Mouse (Mus musculus) heart, postnatal 0 days (tissue): ENCODE measurements around the gene Fam178b. TPM values are rescaled to one million over a fixed set of nuclear protein-coding genes. Genes with fewer than 3 reads are reported as not detected.

ENCODE experiments used
- ATAC-seq: fragments of 200-750 bp; cut with Nextera tagmentation; 2 replicates; pipeline ENCODE4 v1.8.0; 2017; ENCODE audit warnings: low read depth, moderate number of reproducible peaks, moderate library complexity; ENCODE audit not compliant: insufficient read depth
- DNase-seq: peaks from one replicate; pipeline ENCODE4 v3.0.0-alpha.2; 2016; ENCODE audit warnings: low spot score
- H3K27ac ChIP-seq: fragments of 300-500 bp; sonication (generic); 2 replicates; pipeline ENCODE4 v1.5.1; 2014; ENCODE audit warnings: low read depth, mild to moderate bottlenecking
- H3K27me3 ChIP-seq: fragments of 300-500 bp; sonication (generic); 2 replicates; pipeline ENCODE4 v1.6.1; 2014; ENCODE audit warnings: low read length, mixed read lengths; ENCODE audit not compliant: control insufficient read depth, insufficient read depth
- H3K36me3 ChIP-seq: fragments of 300-500 bp; sonication (generic); replicated peaks from 2 replicates; pipeline ENCODE4 v1.6.1; 2014; ENCODE audit warnings: low read length, mixed read lengths; ENCODE audit not compliant: control insufficient read depth, insufficient read depth
- H3K4me1 ChIP-seq: fragments of 300-500 bp; sonication (generic); 2 replicates; pipeline ENCODE4 v1.6.1; 2014; ENCODE audit warnings: antibody characterized with exemption; ENCODE audit not compliant: control insufficient read depth, insufficient read depth
- H3K4me2 ChIP-seq: fragments of 300-500 bp; sonication (generic); 2 replicates; pipeline ENCODE4 v1.6.1; 2014; ENCODE audit warnings: low read depth, mild to moderate bottlenecking, low read length, moderate library complexity
- H3K4me3 ChIP-seq: fragments of 300-500 bp; sonication (generic); 2 replicates; pipeline ENCODE4 v1.5.1; 2014; ENCODE audit warnings: low read depth, low read length
- H3K9ac ChIP-seq: fragments of 300-500 bp; sonication (generic); replicated peaks from 2 replicates; pipeline ENCODE4 v1.6.1; 2014; ENCODE audit warnings: low read depth, low read length, mixed read lengths
- H3K9me3 ChIP-seq: fragments of 300-500 bp; sonication (generic); replicated peaks from 2 replicates; pipeline ENCODE4 v1.6.1; 2016; ENCODE audit warnings: low read length; ENCODE audit not compliant: control insufficient read depth
- CTCF ChIP-seq: IDR thresholded peaks from 2 replicates; pipeline ENCODE4 v1.5.1; 2016; ENCODE audit warnings: antibody characterized with exemption, control low read depth, low read depth
- EP300 ChIP-seq: IDR thresholded peaks from 2 replicates; pipeline ENCODE4 v1.6.1; 2016; ENCODE audit warnings: antibody characterized with exemption, low read depth
- WGBS: fragments of 180-500 bp; shearing (Covaris S2); extraction: QIAGEN DNeasy Blood & Tissue Kit; methylation state at CpG from one replicate; pipeline ENCODE4 v1.1.7; 2014; 5-methylcytosine and 5-hydroxymethylcytosine counted together
- polyA plus RNA-seq: library from polyadenylated mRNA; unstranded; fragments of >200 nt; fragmentation: Nextera tagmentation; extraction: Ambion mirVana; gene quantifications from 2 replicates; pipeline ENCODE4 v1.2.1, GENCODE M21; 2015
- total RNA-seq: library from RNA; depleted of rRNA; stranded (reverse); fragments of >200 nt; gene quantifications from 2 replicates; pipeline ENCODE4 v1.2.3, GENCODE M21; 2014; ENCODE audit warnings: low replicate concordance

Fam178b gene
- total and polyA plus RNA-seq, 2 experiments from 2014 or later, result 0.81 TPM; not detected in 1

DNA sequence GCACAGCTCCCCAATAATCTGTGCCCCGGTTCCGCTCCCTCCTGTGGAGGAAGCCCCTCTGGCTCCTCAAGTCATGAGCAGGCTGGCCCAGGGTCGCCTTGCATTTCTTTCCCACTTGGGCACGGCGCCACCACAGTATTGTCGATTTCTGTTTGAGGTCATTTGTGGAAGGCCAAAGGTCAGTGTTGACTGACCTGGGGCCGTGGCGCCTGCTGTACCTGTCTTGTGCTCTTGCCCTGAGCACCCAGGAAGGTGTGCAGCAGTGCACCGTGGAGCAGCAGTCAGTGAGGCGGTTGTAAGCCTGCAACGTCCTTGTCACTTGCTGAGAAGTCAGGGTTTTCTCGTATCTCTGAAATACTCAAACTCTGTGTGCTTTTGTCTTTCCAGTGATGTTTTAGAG lies 157.2 kb downstream of the Fam178b start:
- Histone ChIP-seq H3K27ac (no peak overlapping the region), H3K4me3 (no peak overlapping the region), H3K9ac (no peak overlapping the region), H3K27me3 (no peaks in the 10 kb centered on the region), H3K9me3 (no peaks in the 10 kb centered on the region), H3K4me1 (peaks cover 13% of the 10 kb centered on the region; the same call in 1 of the 2 replicates), H3K4me2 (no peak overlapping the region), H3K36me3 (peaks cover 53% of the 10 kb centered on the region)
- no peak for ATAC-seq
- TF ChIP-seq EP300, result no peak
- TF ChIP-seq CTCF, result no peak
- 90% methylated on average over 12 of the region's 12 CpGs for WGBS
- no peak for DNase-seq

DNA sequence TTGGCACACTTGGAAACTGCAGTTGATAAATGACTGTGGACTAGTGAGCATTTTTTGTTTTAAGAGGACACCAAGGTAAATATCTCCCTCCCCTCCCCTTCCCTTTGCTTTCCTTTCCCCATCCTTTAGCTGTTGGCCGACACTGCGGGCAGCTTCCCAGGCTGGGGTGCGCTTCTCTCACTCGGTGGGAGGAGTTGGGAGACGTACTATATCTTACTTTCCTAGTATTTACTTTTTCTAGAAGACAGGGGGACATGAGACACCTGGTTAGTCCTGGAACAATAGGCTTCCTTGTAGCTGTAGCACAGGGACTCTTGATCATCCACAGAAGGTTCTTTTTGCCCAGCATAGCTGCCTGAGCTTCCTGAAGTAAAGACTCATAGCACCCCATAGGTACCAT lies 158.9 kb downstream of the Fam178b start:
- no peaks in the 10 kb centered on the region for H3K27me3 ChIP-seq
- peaks cover 70% of the 10 kb centered on the region for H3K36me3 ChIP-seq
- H3K27ac ChIP-seq, result peak overlapping the region; percentile 61
- no peak for ATAC-seq
- peaks cover 13% of the 10 kb centered on the region; the same call in 1 of the 2 replicates for H3K4me1 ChIP-seq
- DNase-seq, result no peak
- WGBS, result 58% methylated on average over 5 of the region's 5 CpGs
- TF ChIP-seq CTCF (no peak), EP300 (no peak)
- H3K4me3 ChIP-seq, result no peak overlapping the region
- no peak overlapping the region for H3K9ac ChIP-seq
- H3K4me2 ChIP-seq, result no peak overlapping the region
- no peaks in the 10 kb centered on the region for H3K9me3 ChIP-seq

- Histone ChIP-seq H3K36me3 (peaks cover 76% of the 10 kb centered on the region), H3K4me2 (no peak overlapping the region), H3K4me1 (peaks cover 13% of the 10 kb centered on the region; the same call in 1 of the 2 replicates), H3K27ac (peak overlapping the region; percentile 61), H3K27me3 (no peaks in the 10 kb centered on the region), H3K4me3 (no peak overlapping the region), H3K9me3 (no peaks in the 10 kb centered on the region), H3K9ac (no peak overlapping the region)
- TF ChIP-seq EP300 (no peak), CTCF (no peak)
- DNase-seq (peak; percentile 70), ATAC-seq (peak; percentile 73)
- 24% methylated on average over 9 of the region's 9 CpGs for WGBS
These were observed 159.5 kb downstream of the Fam178b start for GRCm38 (mm10) chr1:36523332-36524013.

GRCm38 (mm10) chr1:36522210-36522609 lies 160.8 kb downstream of the Fam178b start:
- Histone ChIP-seq H3K27me3 (no peaks in the 10 kb centered on the region), H3K9me3 (no peaks in the 10 kb centered on the region), H3K36me3 (peaks cover 85% of the 10 kb centered on the region), H3K27ac (no peak overlapping the region; the same call in 1 of the 2 replicates), H3K4me1 (peaks cover 13% of the 10 kb centered on the region; the same call in 1 of the 2 replicates), H3K4me3 (no peak overlapping the region), H3K9ac (no peak overlapping the region), H3K4me2 (no peak overlapping the region)
- TF ChIP-seq EP300 (no peak), CTCF (no peak)
- ATAC-seq, result no peak
- no peak for DNase-seq
- WGBS, result 84% methylated on average over 7 of the region's 7 CpGs

DNA sequence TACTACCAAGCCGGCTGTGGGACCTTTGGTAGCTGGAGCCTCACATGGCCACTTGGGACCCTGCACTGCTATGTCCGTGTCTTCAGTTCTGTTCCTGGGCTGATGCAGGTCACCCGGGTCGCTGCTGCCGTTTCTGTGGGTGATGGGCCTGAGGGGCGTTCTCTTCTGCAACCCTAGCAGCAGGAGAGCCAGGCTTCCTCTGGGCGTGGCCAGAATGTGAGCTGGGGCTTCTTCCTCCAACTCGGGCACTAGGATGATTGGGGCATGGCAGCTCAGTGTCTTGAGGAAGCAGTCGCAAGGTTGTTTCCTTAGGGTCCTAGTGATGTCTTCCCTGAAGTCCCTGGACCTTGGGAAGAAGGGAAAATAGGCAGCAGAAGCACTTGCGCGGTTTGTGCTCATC lies 163.4 kb downstream of the Fam178b start:
- Histone ChIP-seq H3K27ac (no peak overlapping the region), H3K4me3 (no peak overlapping the region), H3K27me3 (no peaks in the 10 kb centered on the region), H3K4me1 (peaks cover 14% of the 10 kb centered on the region; the same call in 1 of the 2 replicates), H3K9ac (no peak overlapping the region), H3K9me3 (no peaks in the 10 kb centered on the region), H3K36me3 (peaks cover 67% of the 10 kb centered on the region), H3K4me2 (no peak overlapping the region)
- no peak for DNase-seq
- no peak for ATAC-seq
- 81% methylated on average over 11 of the region's 11 CpGs for WGBS
- TF ChIP-seq EP300 (no peak), CTCF (no peak)

GRCm38 (mm10) chr1:36518259-36518658 lies 164.7 kb downstream of the Fam178b start:
- H3K4me1 ChIP-seq, result peaks cover 20% of the 10 kb centered on the region
- ATAC-seq (peak; percentile 39; the same call in 1 of the 2 replicates), DNase-seq (no peak)
- H3K9ac ChIP-seq, result no peak overlapping the region; the same call in 1 of the 2 replicates
- peaks cover 66% of the 10 kb centered on the region for H3K36me3 ChIP-seq
- no peaks in the 10 kb centered on the region for H3K9me3 ChIP-seq
- H3K4me3 ChIP-seq, result no peak overlapping the region
- 52% methylated on average over 3 of the region's 3 CpGs for WGBS
- TF ChIP-seq EP300 (no peak), CTCF (no peak)
- H3K27me3 ChIP-seq, result no peaks in the 10 kb centered on the region
- H3K4me2 ChIP-seq, result no peak overlapping the region
- no peak overlapping the region for H3K27ac ChIP-seq
